Comparison of ENCODE assay signal across 12 mouse cellular contexts in the genomic region with DNA sequence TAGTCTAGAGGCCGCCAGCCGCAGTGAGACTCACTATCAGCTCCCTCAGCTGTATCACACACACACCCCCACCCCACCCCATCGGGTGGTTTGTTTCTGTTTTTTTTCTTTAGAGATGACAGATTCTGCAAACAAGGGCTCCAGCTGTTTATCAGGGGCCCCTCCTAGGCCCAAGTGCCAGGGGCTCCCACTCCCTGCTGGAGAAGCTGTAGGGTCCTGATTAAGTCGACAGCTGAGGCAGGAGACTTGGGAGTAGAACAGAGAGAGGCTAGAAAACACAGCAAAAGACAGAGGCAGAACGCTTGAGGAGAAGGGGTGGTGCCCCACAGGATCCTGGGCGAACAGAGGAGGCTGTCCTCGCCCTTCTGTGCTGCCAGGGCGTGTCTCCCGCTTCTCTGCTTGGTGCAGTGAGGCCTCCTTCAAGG. TPM values are rescaled to one million over a fixed set of nuclear protein-coding genes. Genes with fewer than 3 reads are reported as not detected.
A peak's percentile ranks its signal among the peaks of the same experiment; 100 is the strongest.
DNase-seq lines count a peak whose midpoint lies in the region; ATAC-seq and TF ChIP-seq lines count a peak whose summit lies in the region.
"Had no signal": no experiment of that assay in that cellular context is flagged by ENCODE, and none has a peak within 500 bp of the region (broad histone marks: within the 10 kb centered on the region; RNA-seq: fewer than 3 reads in every experiment).

No protein-coding gene starts in this region.

- peak overlapping the region; percentile 30; the same call in 1 of the 2 replicates for H3K27ac ChIP-seq in ES-Bruce4 (ENCODE audit: insufficient read depth, low read length)
- H3K27ac ChIP-seq: hindbrain, embryonic 15.5 days had no signal

- no peak for TF ChIP-seq EP300 in ES-Bruce4 (IDR thresholded peaks at IDR 0.05; ENCODE audit: insufficient read depth, low read depth, low read length)

- no peak for TF ChIP-seq POLR2A in ES-Bruce4 (IDR thresholded peaks at IDR 0.05; ENCODE audit: insufficient read depth, low read length)

- peak; percentile 44 for DNase-seq in CD4-positive helper T cell, adult 2 months (ENCODE audit: low read depth, low spot score)
- peak; percentile 73 to 83 for DNase-seq in spleen, postnatal 10 days (ENCODE audit: low spot score in 2 of 2)
- DNase-seq in left cerebral cortex, adult 11 months (ENCODE audit: low spot score) = no peak
- no peak for DNase-seq in embryo, embryonic 10.5 days (ENCODE audit: low spot score)
- DNase-seq: cerebellum, adult 18-20 months; layer of hippocampus, adult 9-11 months; lung, postnatal 4 days had no signal

- no peaks in the 10 kb centered on the region for H3K27me3 ChIP-seq in ES-Bruce4 (ENCODE audit: control insufficient read depth, insufficient read depth, low read length, poor library complexity, severe bottlenecking)
- H3K27me3 ChIP-seq: hindbrain, embryonic 15.5 days had no signal

- peak; percentile 13 to 40; a peak in 2 of 4 replicates for ATAC-seq in hematopoietic stem cell, adult 5-6 weeks (replicated peaks in 1 of 2; ENCODE audit: insufficient read depth in 1 of 2, low FRiP score in 2 of 2, low TSS enrichment in 1 of 2, low read depth in 1 of 2, poor library complexity in 2 of 2, severe bottlenecking in 2 of 2)
- ATAC-seq in monocyte, adult 5-6 weeks (replicated peaks; ENCODE audit: insufficient number of reproducible peaks, low FRiP score, low TSS enrichment, poor library complexity, severe bottlenecking) = no peak
- ATAC-seq: forebrain, embryonic 16.5 days had no signal

- no peak overlapping the region; the same call in 1 of the 2 replicates for H3K9ac ChIP-seq in ES-Bruce4 (ENCODE audit: low read depth, poor library complexity, severe bottlenecking)
- H3K9ac ChIP-seq: hindbrain, embryonic 15.5 days had no signal

- no peaks in the 10 kb centered on the region for H3K9me3 ChIP-seq in ES-Bruce4 (replicated peaks; ENCODE audit: control insufficient read depth, insufficient read depth, low read length, poor library complexity, severe bottlenecking)
- H3K9me3 ChIP-seq: hindbrain, embryonic 15.5 days had no signal

- no peaks in the 10 kb centered on the region for H3K36me3 ChIP-seq in ES-Bruce4 (ENCODE audit: control insufficient read depth, insufficient read depth, low read length, poor library complexity, severe bottlenecking)
- H3K36me3 ChIP-seq: hindbrain, embryonic 15.5 days had no signal

- TF ChIP-seq CTCF in ES-Bruce4 (IDR thresholded peaks at IDR 0.05; ENCODE audit: low read depth, low read length) = no peak

- H3K4me1 ChIP-seq in ES-Bruce4 (ENCODE audit: control insufficient read depth, insufficient read depth, low read length) = peaks cover 2% of the 10 kb centered on the region
- H3K4me1 ChIP-seq: hindbrain, embryonic 15.5 days had no signal

- no peak overlapping the region for H3K4me3 ChIP-seq in ES-Bruce4 (ENCODE audit: low read depth, low read length)
- H3K4me3 ChIP-seq: hindbrain, embryonic 15.5 days had no signal

RNA-seq across cellular contexts. Expression of a gene that starts 31.0 kb away (rescaled TPM):
- polyA plus RNA-seq in ES-Bruce4 (2011; ENCODE audit: insufficient read depth, insufficient read length, low read depth, missing spikeins) = 181 and 185 TPM in 2 replicates
- total RNA-seq in hematopoietic stem cell, adult 5-6 weeks (2017) = 58.9 and 80.2 TPM in 2 replicates
- 152 to 227 TPM (median 161 TPM) in 3 replicates for total RNA-seq in monocyte, adult 5-6 weeks (2017)

RNA-seq across cellular contexts. Expression of a gene that starts 33.7 kb away (rescaled TPM):
- 45.5 and 46.6 TPM in 2 replicates for polyA plus RNA-seq in ES-Bruce4 (2011; ENCODE audit: insufficient read depth, insufficient read length, low read depth, missing spikeins)
- 55.6 and 73.2 TPM in 2 replicates for total RNA-seq in hematopoietic stem cell, adult 5-6 weeks (2017)
- 67.5 to 90.9 TPM (median 77.3 TPM) in 3 replicates for total RNA-seq in monocyte, adult 5-6 weeks (2017)

Comparison
In these comparisons a context has a peak if more than half of its experiments do, and no peak if none do; other contexts are left out.
1. DNase-seq: peak in CD4-positive helper T cell, adult 2 months (single experiment) and spleen, postnatal 10 days (2 of 2); none in left cerebral cortex, adult 11 months (single experiment) and embryo, embryonic 10.5 days (single experiment).